Comparison of ENCODE assay signal across 1 mouse cellular context in genomic region chr9:114779984-114780745, GRCm38 (mm10).
TF ChIP-seq lines count a peak whose summit lies in the region.

No protein-coding gene starts in this region.

TF ChIP-seq in CH12.LX, 34 proteins besides CTCF, POLR2A, EP300 and RAD21 (continued from another document):
- TF ChIP-seq USF2 (conservative IDR thresholded peaks at IDR 0.05; ENCODE audit: low read depth, low read length) (no peak), JUN (IDR thresholded peaks at IDR 0.05; ENCODE audit: insufficient read depth, low read depth, low read length) (no peak), ZKSCAN1 (IDR thresholded peaks at IDR 0.05; ENCODE audit: borderline replicate concordance, low read depth, low read length) (no peak), RCOR1 (conservative IDR thresholded peaks at IDR 0.05; ENCODE audit: low read depth, low read length) (no peak), KAT2A (IDR thresholded peaks at IDR 0.05; ENCODE audit: insufficient replicate concordance, low read length) (no peak)
